22 mouse cellular contexts compared by ENCODE assay signal in the genomic region with DNA sequence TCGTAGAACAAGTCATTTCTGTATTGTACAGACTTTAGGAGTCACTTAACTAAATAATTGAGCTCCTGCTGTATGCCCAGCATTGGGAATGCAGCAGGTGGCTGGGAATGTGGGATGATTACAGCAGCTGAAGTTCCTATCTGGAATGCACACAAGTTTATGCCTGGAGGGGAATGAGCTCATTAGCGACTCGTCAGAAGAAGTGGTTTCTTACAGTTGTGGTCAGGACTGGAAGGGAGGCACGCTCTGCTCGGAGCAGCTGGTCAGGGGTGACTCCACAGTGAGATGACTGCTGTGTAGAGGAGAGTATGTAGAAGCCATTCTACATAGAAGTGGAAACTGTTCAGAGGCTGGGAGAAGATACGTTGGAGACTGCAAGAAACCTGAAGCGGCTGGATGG. TPM values are rescaled to one million over a fixed set of nuclear protein-coding genes. Genes with fewer than 3 reads are reported as not detected.
A peak's percentile ranks its signal among the peaks of the same experiment; 100 is the strongest.
DNase-seq lines count a peak whose midpoint lies in the region; ATAC-seq and TF ChIP-seq lines count a peak whose summit lies in the region.
"Had no signal": no experiment of that assay in that cellular context is flagged by ENCODE, and none has a peak within 500 bp of the region (broad histone marks: within the 10 kb centered on the region; RNA-seq: fewer than 3 reads in every experiment).

No protein-coding gene starts in this region.

- no peaks in the 10 kb centered on the region for H3K9me3 ChIP-seq in heart, embryonic 10.5 days
- H3K9me3 ChIP-seq in limb, embryonic 14.5 days (ENCODE audit: control insufficient read depth, low read length) = no peaks in the 10 kb centered on the region
- H3K9me3 ChIP-seq: forebrain, embryonic 13.5 days had no signal

- no peaks in the 10 kb centered on the region for H3K36me3 ChIP-seq in heart, embryonic 10.5 days
- no peaks in the 10 kb centered on the region for H3K36me3 ChIP-seq in limb, embryonic 14.5 days (ENCODE audit: control insufficient read depth, insufficient read depth, low read length)

- H3K9ac ChIP-seq in limb, embryonic 14.5 days (ENCODE audit: low read depth, low read length, severe bottlenecking) = no peak overlapping the region
- H3K9ac ChIP-seq: forebrain, embryonic 13.5 days; liver, postnatal 0 days had no signal

- DNase-seq in heart, embryonic 10.5 days (ENCODE audit: low spot score) = no peak
- no peak for DNase-seq in heart, postnatal 4 days
- DNase-seq in 3134 (ENCODE audit: extremely low read depth, insufficient read length, low spot score) (peak; percentile 65), NIH3T3 (ENCODE audit: low read depth) (peak; percentile 42)
- peak; percentile 21 for DNase-seq in limb, embryonic 14.5 days (ENCODE audit: low spot score)
- DNase-seq in left cerebral cortex, adult 9 months (ENCODE audit: low spot score in 2 of 2) = no peak
- no peak for DNase-seq in cerebellum, postnatal 10 days
- DNase-seq in kidney, postnatal 14 days = no peak
- DNase-seq: adrenal gland, postnatal 36 days; B cell, adult 2 months; cerebellum, adult 9-10 months; gastrocnemius, adult 2 months; kidney, adult 18-20 months; left cerebral cortex, postnatal 4 days; liver, postnatal 0 days; right cerebral cortex, postnatal 4 days had no signal

- H3K27ac ChIP-seq in heart, embryonic 10.5 days = peak overlapping the region; percentile 42; the same call in 1 of the 2 replicates
- H3K27ac ChIP-seq in limb, embryonic 14.5 days (replicated peaks; ENCODE audit: low read depth, low read length) = no peak overlapping the region
- H3K27ac ChIP-seq: forebrain, embryonic 13.5 days; gastrocnemius, adult 2 months; hindbrain, postnatal 0 days; left cerebral cortex, adult 2 months had no signal

- 72% methylated on average over 7 of the region's 7 CpGs for WGBS in heart, embryonic 10.5 days
- 55% methylated on average over 7 of the region's 7 CpGs for WGBS in limb, embryonic 14.5 days

- H3K4me2 ChIP-seq in limb, embryonic 14.5 days (replicated peaks; ENCODE audit: low read depth, low read length, severe bottlenecking) = no peak overlapping the region
- H3K4me2 ChIP-seq: forebrain, embryonic 13.5 days; liver, embryonic 11.5 days had no signal

- no peaks in the 10 kb centered on the region for H3K27me3 ChIP-seq in heart, embryonic 10.5 days (ENCODE audit: insufficient read depth, poor library complexity, severe bottlenecking)
- no peaks in the 10 kb centered on the region for H3K27me3 ChIP-seq in limb, embryonic 14.5 days (ENCODE audit: control insufficient read depth, insufficient read depth, low read length)
- H3K27me3 ChIP-seq: forebrain, embryonic 13.5 days had no signal

- H3K4me3 ChIP-seq in heart, embryonic 10.5 days = no peak overlapping the region
- H3K4me3 ChIP-seq in limb, embryonic 14.5 days (replicated peaks; ENCODE audit: low read length) = no peak overlapping the region
- H3K4me3 ChIP-seq: forebrain, embryonic 13.5 days; gastrocnemius, adult 2 months; left cerebral cortex, adult 2 months had no signal

- H3K4me1 ChIP-seq in heart, embryonic 10.5 days = peaks cover 33% of the 10 kb centered on the region
- no peaks in the 10 kb centered on the region for H3K4me1 ChIP-seq in limb, embryonic 14.5 days (ENCODE audit: control insufficient read depth, insufficient read depth, low read length)

- ATAC-seq in limb, embryonic 14.5 days (ENCODE audit: low FRiP score, low read depth) = peak; percentile 47; the same call in 1 of the 2 replicates
- ATAC-seq: forebrain, embryonic 13.5 days; hindbrain, postnatal 0 days; liver, postnatal 0 days; lung, postnatal 0 days; midbrain, embryonic 16.5 days had no signal

- TF ChIP-seq POLR2A in limb, embryonic 14.5 days (IDR thresholded peaks at IDR 0.05; ENCODE audit: borderline replicate concordance, extremely low read depth, insufficient read depth, insufficient read length) = no peak

RNA-seq across cellular contexts. Expression of a gene that starts 10.1 kb away (rescaled TPM):
- 20.9 and 21.9 TPM in 2 replicates for polyA plus RNA-seq in heart, embryonic 10.5 days (2016; fragmentation: Nextera tagmentation; extraction: Ambion mirVana)
- 10 to 100 TPM; 17.0 to 17.9 TPM for total RNA-seq in heart, postnatal 4 days (2021)
- 30.1 and 34.6 TPM in 2 replicates for polyA plus RNA-seq in limb, embryonic 14.5 days (2012; rRNA removed)
- 35.8 and 39.4 TPM in 2 replicates for polyA plus RNA-seq in limb, embryonic 14.5 days (2014; fragmentation: Nextera tagmentation; extraction: Ambion mirVana)

RNA-seq across cellular contexts. Expression of a gene that starts 54.7 kb away (rescaled TPM):
- polyA plus RNA-seq in heart, embryonic 10.5 days (2016; fragmentation: Nextera tagmentation; extraction: Ambion mirVana) = 392 and 480 TPM in 2 replicates
- 100 to 1,000 TPM; 873 to 920 TPM for total RNA-seq in heart, postnatal 4 days (2021)
- 86.4 and 103 TPM in 2 replicates for polyA plus RNA-seq in limb, embryonic 14.5 days (2012; rRNA removed)
- polyA plus RNA-seq in limb, embryonic 14.5 days (2014; fragmentation: Nextera tagmentation; extraction: Ambion mirVana) = 277 and 285 TPM in 2 replicates

RNA-seq across cellular contexts. Expression of a gene that starts 54.9 kb away (rescaled TPM):
- polyA plus RNA-seq in heart, embryonic 10.5 days (2016; fragmentation: Nextera tagmentation; extraction: Ambion mirVana) = 38.2 and 49.3 TPM in 2 replicates
- total RNA-seq in heart, postnatal 4 days (2021) = 10 to 100 TPM; 15.9 to 16.4 TPM
- polyA plus RNA-seq in limb, embryonic 14.5 days (2012; rRNA removed) = 45.0 and 52.6 TPM in 2 replicates
- 29.6 and 31.5 TPM in 2 replicates for polyA plus RNA-seq in limb, embryonic 14.5 days (2014; fragmentation: Nextera tagmentation; extraction: Ambion mirVana)

Comparison
In these comparisons a context has a peak if more than half of its experiments do, and no peak if none do; other contexts are left out.
1. DNase-seq: peak in 3134 (single experiment), NIH3T3 (single experiment) and limb, embryonic 14.5 days (single experiment); none in heart, embryonic 10.5 days (single experiment), heart, postnatal 4 days (single experiment), left cerebral cortex, adult 9 months (0 of 2), cerebellum, postnatal 10 days (0 of 2) and kidney, postnatal 14 days (single experiment).